Mouse (Mus musculus) liver, embryonic 16.5 days (tissue): ENCODE measurements around the gene Igfals. TPM values are rescaled to one million over a fixed set of nuclear protein-coding genes. Genes with fewer than 3 reads are reported as not detected.

Experiments used
- ATAC-seq: fragments of 200-750 bp; cut with Nextera tagmentation; 2 replicates; pipeline ENCODE4 v1.8.0; 2017; ENCODE audit warnings: low read depth, mild to moderate bottlenecking, moderate number of reproducible peaks, moderate library complexity
- H3K27ac ChIP-seq: fragments of 300-500 bp; sonication (generic); 2 replicates; pipeline ENCODE4 v1.5.1; 2014; ENCODE audit warnings: mild to moderate bottlenecking, low read length
- H3K27me3 ChIP-seq: fragments of 300-500 bp; sonication (generic); 2 replicates; pipeline ENCODE4 v1.6.1; 2014; ENCODE audit warnings: low read depth, low read length, mixed read lengths; ENCODE audit not compliant: control insufficient read depth, insufficient read depth
- H3K36me3 ChIP-seq: fragments of 300-500 bp; sonication (generic); 2 replicates; pipeline ENCODE4 v1.6.1; 2014; ENCODE audit warnings: mild to moderate bottlenecking; ENCODE audit not compliant: control insufficient read depth, insufficient read depth
- H3K4me1 ChIP-seq: fragments of 300-500 bp; sonication (generic); 2 replicates; pipeline ENCODE4 v1.6.1; 2014; ENCODE audit warnings: low read depth, low read length, mixed read lengths; ENCODE audit not compliant: control insufficient read depth
- H3K4me2 ChIP-seq: fragments of 300-500 bp; sonication (generic); 2 replicates; pipeline ENCODE4 v1.6.1; 2014; ENCODE audit warnings: low read depth, low read length, mixed read lengths
- H3K4me3 ChIP-seq: fragments of 300-500 bp; sonication (generic); 2 replicates; pipeline ENCODE4 v1.5.1; 2014; ENCODE audit warnings: low read depth, mild to moderate bottlenecking, low read length
- H3K9ac ChIP-seq: fragments of 300-500 bp; sonication (generic); 2 replicates; pipeline ENCODE4 v1.6.1; 2014; ENCODE audit warnings: low read depth, low read length
- H3K9me3 ChIP-seq: fragments of 300-500 bp; sonication (generic); replicated peaks from 2 replicates; pipeline ENCODE4 v1.6.1; 2016; ENCODE audit warnings: low read length; ENCODE audit not compliant: control insufficient read depth
- WGBS: fragments of 180-500 bp; shearing (Covaris S2); extraction: QIAGEN DNeasy Blood & Tissue Kit; methylation state at CpG from one replicate; pipeline ENCODE4 v1.1.7; 2014; ENCODE audit not compliant: insufficient replicate concordance; 5-methylcytosine and 5-hydroxymethylcytosine counted together
- polyA plus RNA-seq: library from polyadenylated mRNA; unstranded; fragments of >200 nt; fragmentation: Nextera tagmentation; extraction: Ambion mirVana; gene quantifications from 2 replicates; pipeline ENCODE4 v1.2.1, GENCODE M21; 2015

The Igfals gene
- polyA plus RNA-seq, result 11.0 and 11.7 TPM in 2 replicates

DNA sequence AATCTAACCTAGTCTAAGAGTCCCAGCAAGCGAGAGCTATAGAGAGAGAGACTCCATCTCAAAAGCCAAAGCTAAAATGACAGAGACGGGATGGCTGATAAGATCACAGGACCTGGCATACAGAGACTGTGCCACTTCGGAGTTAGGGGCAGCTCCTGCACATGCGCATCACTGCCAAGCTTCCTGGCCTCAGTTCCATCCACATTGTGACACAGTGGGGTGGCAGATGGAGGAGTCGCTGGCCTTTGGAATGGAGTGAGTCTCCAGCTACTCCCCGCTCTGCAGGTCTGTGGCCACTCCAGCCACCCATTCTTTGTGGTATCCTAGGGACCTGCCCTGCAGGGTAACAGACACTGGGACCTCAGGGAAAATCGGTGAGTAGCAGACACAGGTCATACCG, at the start of gene Igfals:
TSS of gene Igfals (plus strand) at position 222 of the 400 bp plus-strand sequence.
- no peaks in the 10 kb centered on the region for H3K9me3 ChIP-seq
- H3K27ac ChIP-seq, result no peak within 1 kb of the TSS
- no peak within 1 kb of the TSS for H3K4me3 ChIP-seq
- no peak within 1 kb of the TSS for H3K4me2 ChIP-seq
- H3K4me1 ChIP-seq, result peaks cover 2% of the 10 kb centered on the region; the same call in 1 of the 2 replicates
- no peak within 1 kb of the TSS for H3K9ac ChIP-seq
- H3K36me3 ChIP-seq, result peaks cover 22% of the 10 kb centered on the region
- no peaks in the 10 kb centered on the region for H3K27me3 ChIP-seq
- no peak for ATAC-seq
- WGBS, result 87% methylated on average over 8 of the region's 8 CpGs

DNA sequence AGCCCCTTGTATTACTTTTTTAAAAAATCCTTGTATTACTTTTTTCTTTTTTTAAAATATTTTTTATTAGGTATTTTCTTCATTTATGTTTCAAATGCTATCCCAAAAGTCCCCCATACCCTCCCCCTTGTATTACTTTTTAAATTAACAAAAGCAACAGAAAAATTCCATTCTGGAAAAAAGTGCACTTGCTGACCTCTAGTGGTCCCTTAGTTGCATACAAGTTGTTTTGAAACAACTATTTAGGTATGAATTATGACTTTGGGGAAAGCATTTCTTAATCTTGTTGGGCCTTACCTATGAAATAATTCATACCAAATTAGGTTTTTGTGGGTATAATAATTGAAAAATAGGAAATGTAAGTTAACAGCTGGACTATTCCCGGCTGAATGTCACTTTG, 48.3 kb upstream of the Igfals start:
- no peaks in the 10 kb centered on the region for H3K27me3 ChIP-seq
- H3K4me3 ChIP-seq, result no peak overlapping the region
- no peaks in the 10 kb centered on the region for H3K9me3 ChIP-seq
- H3K27ac ChIP-seq, result no peak overlapping the region
- H3K36me3 ChIP-seq, result no peaks in the 10 kb centered on the region
- peaks cover 4% of the 10 kb centered on the region for H3K4me1 ChIP-seq
- no peak for ATAC-seq
- WGBS, result 25% methylated on average over 1 of the region's 1 CpGs
- H3K9ac ChIP-seq, result no peak overlapping the region
- no peak overlapping the region for H3K4me2 ChIP-seq

- no peak overlapping the region for H3K9ac ChIP-seq
Measured at GRCm38 (mm10) chr17:24818172-24818571, 47.6 kb upstream of the Igfals start.

GRCm38 (mm10) chr17:24819469-24819868, 46.3 kb upstream of the Igfals start:
- Histone ChIP-seq H3K27ac (no peak overlapping the region), H3K9me3 (no peaks in the 10 kb centered on the region), H3K4me1 (peaks cover 2% of the 10 kb centered on the region), H3K36me3 (no peaks in the 10 kb centered on the region), H3K4me3 (no peak overlapping the region), H3K9ac (no peak overlapping the region), H3K4me2 (no peak overlapping the region), H3K27me3 (0 out of 2 replicates have a peak, but pooled peaks cover 3% of the 10 kb centered on the region)
- 64% methylated on average over 2 of the region's 2 CpGs for WGBS
- peak; percentile 21; the same call in 1 of the 2 replicates for ATAC-seq

More at GRCm38 (mm10) chr17:24818172-24818571, 47.6 kb upstream of the Igfals start:
- no peaks in the 10 kb centered on the region for H3K27me3 ChIP-seq
- H3K4me1 ChIP-seq, result peaks cover 2% of the 10 kb centered on the region
- H3K27ac ChIP-seq, result no peak overlapping the region
- no peak overlapping the region for H3K4me3 ChIP-seq
- WGBS, result 48% methylated on average over 6 of the region's 6 CpGs
- ATAC-seq, result no peak
- no peak overlapping the region for H3K4me2 ChIP-seq
- H3K9me3 ChIP-seq, result no peaks in the 10 kb centered on the region
- H3K36me3 ChIP-seq, result no peaks in the 10 kb centered on the region

DNA sequence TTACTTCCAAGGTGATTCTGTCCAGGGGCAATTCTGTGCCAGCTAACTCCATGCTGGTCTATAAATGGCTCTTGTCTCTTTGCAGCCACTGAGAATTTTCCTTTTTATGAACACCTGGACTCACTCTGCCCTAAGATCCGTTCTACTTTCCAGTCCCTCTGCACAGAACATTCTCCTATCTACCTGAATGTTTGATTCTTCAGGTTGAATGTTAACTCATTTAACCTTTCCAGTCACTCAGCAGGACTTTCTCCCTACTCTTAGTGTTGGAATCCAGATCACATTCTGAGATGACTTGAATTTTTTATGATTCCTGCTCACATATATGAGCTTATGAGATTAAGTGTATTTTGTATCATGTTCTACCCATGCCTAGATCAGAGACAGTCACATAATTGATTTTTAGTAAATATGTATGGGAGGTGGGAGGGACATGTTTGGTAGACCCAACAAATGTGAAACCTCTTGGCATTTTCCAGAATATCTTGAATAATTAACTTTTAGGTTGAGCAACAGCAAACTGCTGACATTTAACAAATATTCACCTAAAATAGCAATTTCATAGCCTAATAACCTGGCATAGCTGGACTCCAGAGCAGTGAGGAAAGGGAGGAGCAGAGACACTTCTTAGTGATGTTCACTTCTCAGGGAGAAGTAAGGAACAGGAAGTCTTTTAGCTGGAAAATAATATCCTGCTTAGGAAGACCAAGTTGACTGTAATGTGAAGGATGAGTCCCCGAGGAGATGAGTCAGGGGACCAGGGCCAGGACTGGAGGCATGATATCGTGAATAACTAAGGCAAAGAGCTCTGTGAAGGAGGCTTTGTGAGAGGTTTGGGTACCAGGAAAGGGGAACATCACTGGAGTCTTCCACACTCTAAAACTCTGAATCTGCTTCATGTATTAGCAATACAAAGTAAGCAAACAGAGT, 44.2 kb upstream of the Igfals start:
- peaks cover 5% of the 10 kb centered on the region; the same call in 1 of the 2 replicates for H3K27me3 ChIP-seq
- no peaks in the 10 kb centered on the region for H3K36me3 ChIP-seq
- no peaks in the 10 kb centered on the region for H3K9me3 ChIP-seq
- no peak for ATAC-seq
- no peak overlapping the region for H3K4me2 ChIP-seq
- H3K4me1 ChIP-seq, result no peaks in the 10 kb centered on the region
- H3K27ac ChIP-seq, result no peak overlapping the region
- no peak overlapping the region for H3K4me3 ChIP-seq
- WGBS, result 48% methylated on average over 3 of the region's 3 CpGs
- no peak overlapping the region for H3K9ac ChIP-seq

- no peaks in the 10 kb centered on the region; the same call in 1 of the 2 replicates for H3K4me1 ChIP-seq
- no peak within 1 kb of the TSS for H3K4me3 ChIP-seq
- 55% methylated on average over 8 of the region's 8 CpGs for WGBS
- no peaks in the 10 kb centered on the region for H3K36me3 ChIP-seq
- H3K27me3 ChIP-seq, result peaks cover 6% of the 10 kb centered on the region; the same call in 1 of the 2 replicates
- H3K4me2 ChIP-seq, result no peak within 1 kb of the TSS
- H3K9ac ChIP-seq, result no peak within 1 kb of the TSS
- ATAC-seq, result no peak
- no peaks in the 10 kb centered on the region for H3K9me3 ChIP-seq
- no peak within 1 kb of the TSS for H3K27ac ChIP-seq
Measured at GRCm38 (mm10) chr17:24839842-24840241, 26.0 kb upstream of the Igfals start, which contains the start of gene Hagh. TSS of gene Hagh (plus strand) at chr17:24840143.

DNA sequence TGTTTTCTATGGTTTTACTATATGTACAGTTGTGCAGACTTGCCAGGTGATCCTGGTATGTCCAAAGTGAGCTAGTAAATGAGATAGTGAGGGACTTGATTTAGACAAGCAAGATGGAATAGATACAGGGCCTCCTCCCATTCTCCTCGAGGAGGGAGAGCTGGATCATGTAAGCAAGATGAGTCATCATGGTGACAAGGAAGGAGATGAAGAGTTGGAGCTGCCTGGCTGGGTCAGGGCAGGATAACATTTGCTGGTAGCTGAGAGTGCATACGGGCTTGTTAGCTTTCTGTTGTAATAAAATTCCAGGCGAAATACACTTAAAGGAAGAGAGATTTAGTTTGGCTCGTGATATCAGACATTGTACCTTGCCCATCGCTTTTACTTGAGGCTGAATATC, 25.5 kb upstream of the Igfals start:
- no peak overlapping the region for H3K27ac ChIP-seq
- ATAC-seq, result no peak

DNA sequence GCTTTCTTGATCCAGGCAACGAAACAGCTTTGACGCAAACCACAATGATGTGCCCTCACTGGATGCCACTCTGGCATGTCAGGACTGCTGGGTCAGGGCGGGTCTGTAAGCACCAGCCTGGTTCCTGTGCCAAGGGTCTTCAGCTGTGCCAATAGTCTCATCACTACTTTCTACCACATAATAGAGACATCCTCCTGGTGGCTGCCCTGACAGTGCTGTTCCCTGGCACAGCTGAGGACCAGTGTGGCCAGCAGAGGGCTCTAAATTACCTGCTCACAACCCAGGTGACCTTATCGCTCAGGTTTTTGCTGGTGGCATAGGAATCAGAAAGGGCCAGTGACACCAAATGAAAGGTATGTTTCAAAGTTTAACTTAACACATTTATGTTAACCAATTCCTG, 24.7 kb upstream of the Igfals start:
- H3K9me3 ChIP-seq, result no peaks in the 10 kb centered on the region
- H3K4me3 ChIP-seq, result no peak overlapping the region
- H3K27ac ChIP-seq, result no peak overlapping the region
- no peaks in the 10 kb centered on the region for H3K36me3 ChIP-seq
- H3K4me1 ChIP-seq, result no peaks in the 10 kb centered on the region; the same call in none of the 2 replicates
- peaks cover 3% of the 10 kb centered on the region; the same call in 1 of the 2 replicates for H3K27me3 ChIP-seq
- H3K9ac ChIP-seq, result no peak overlapping the region
- ATAC-seq, result peak; percentile 59; the same call in 1 of the 2 replicates
- WGBS, result 56% methylated on average over 4 of the region's 4 CpGs
- no peak overlapping the region for H3K4me2 ChIP-seq

More for the DNA sequence above, 25.5 kb upstream of the Igfals start:
- peaks cover 6% of the 10 kb centered on the region; the same call in 1 of the 2 replicates for H3K27me3 ChIP-seq
- H3K4me1 ChIP-seq, result no peaks in the 10 kb centered on the region; the same call in 1 of the 2 replicates
- H3K4me2 ChIP-seq, result no peak overlapping the region
- H3K9ac ChIP-seq, result no peak overlapping the region
- no peaks in the 10 kb centered on the region for H3K36me3 ChIP-seq
- 39% methylated on average over 5 of the region's 5 CpGs for WGBS
- H3K4me3 ChIP-seq, result no peak overlapping the region
- H3K9me3 ChIP-seq, result no peaks in the 10 kb centered on the region

GRCm38 (mm10) chr17:24842631-24843030, 23.2 kb upstream of the Igfals start:
- Histone ChIP-seq H3K4me1 (peaks cover 8% of the 10 kb centered on the region), H3K9ac (no peak overlapping the region), H3K27me3 (0 out of 2 replicates have a peak, but pooled peaks cover 3% of the 10 kb centered on the region), H3K27ac (no peak overlapping the region), H3K4me2 (no peak overlapping the region), H3K36me3 (no peaks in the 10 kb centered on the region; the same call in 1 of the 2 replicates), H3K9me3 (no peaks in the 10 kb centered on the region), H3K4me3 (no peak overlapping the region)
- ATAC-seq, result no peak
- WGBS, result 38% methylated on average over 2 of the region's 2 CpGs
